Comparison of ENCODE assay signal across 27 mouse cellular contexts in genomic region chr14:46013232-46013631, GRCm38 (mm10).
"Had no signal": no experiment of that assay in that cellular context is flagged by ENCODE, and none has a peak within 500 bp of the region (broad histone marks: within the 10 kb centered on the region; RNA-seq: fewer than 3 reads in every experiment).

No protein-coding gene starts in this region.

- H3K9me3 ChIP-seq: embryonic facial prominence, embryonic 10.5 days; embryonic facial prominence, embryonic 12.5 days; embryonic facial prominence, embryonic 13.5 days; embryonic facial prominence, embryonic 15.5 days; forebrain, embryonic 10.5 days; forebrain, embryonic 12.5 days; forebrain, embryonic 13.5 days; forebrain, embryonic 15.5 days had no signal

- H3K36me3 ChIP-seq: embryonic facial prominence, embryonic 10.5 days; embryonic facial prominence, embryonic 12.5 days; embryonic facial prominence, embryonic 13.5 days; embryonic facial prominence, embryonic 15.5 days; forebrain, embryonic 10.5 days; forebrain, embryonic 12.5 days; forebrain, embryonic 15.5 days had no signal

- H3K9ac ChIP-seq: embryonic facial prominence, embryonic 12.5 days; embryonic facial prominence, embryonic 13.5 days; embryonic facial prominence, embryonic 15.5 days; forebrain, embryonic 12.5 days; forebrain, embryonic 13.5 days; forebrain, embryonic 15.5 days; forebrain, postnatal 0 days had no signal

- H3K4me1 ChIP-seq: forebrain, embryonic 13.5 days; forebrain, embryonic 15.5 days had no signal

- H3K27ac ChIP-seq: embryonic facial prominence, embryonic 10.5 days; embryonic facial prominence, embryonic 12.5 days; embryonic facial prominence, embryonic 13.5 days; embryonic facial prominence, embryonic 15.5 days; forebrain, embryonic 10.5 days; forebrain, embryonic 12.5 days; forebrain, embryonic 13.5 days; forebrain, embryonic 15.5 days; gastrocnemius, adult 2 months; heart, adult 2 months had no signal

- H3K27me3 ChIP-seq: embryonic facial prominence, embryonic 12.5 days; embryonic facial prominence, embryonic 15.5 days; forebrain, embryonic 12.5 days; forebrain, embryonic 13.5 days; forebrain, embryonic 15.5 days had no signal

- ATAC-seq: forebrain, embryonic 13.5 days; forebrain, embryonic 14.5 days; forebrain, embryonic 15.5 days; forebrain, embryonic 16.5 days; forebrain, postnatal 0 days had no signal

- DNase-seq: cerebellum, adult 9-10 months; cerebellum, adult 9-11 months; cerebellum, postnatal 10 days; cerebellum, postnatal 14 days; cerebellum, postnatal 25 days; cerebellum, postnatal 36 days; embryo, embryonic 11 days; forebrain, postnatal 0 days; gastrocnemius, adult 2 months; gastrocnemius, postnatal 10 days; gastrocnemius, postnatal 14 days; gastrocnemius, postnatal 25 days; gastrocnemius, postnatal 36 days; heart, adult 11 months; heart, adult 18-20 months; heart, adult 2 months had no signal

- H3K4me3 ChIP-seq: embryonic facial prominence, embryonic 10.5 days; embryonic facial prominence, embryonic 12.5 days; embryonic facial prominence, embryonic 13.5 days; embryonic facial prominence, embryonic 15.5 days; erythroblast, embryonic 14.5 days; forebrain, embryonic 10.5 days; forebrain, embryonic 12.5 days; forebrain, embryonic 13.5 days; forebrain, embryonic 15.5 days; gastrocnemius, adult 2 months; heart, adult 2 months had no signal

- H3K4me2 ChIP-seq: embryonic facial prominence, embryonic 12.5 days; embryonic facial prominence, embryonic 13.5 days; embryonic facial prominence, embryonic 15.5 days; forebrain, embryonic 12.5 days; forebrain, embryonic 13.5 days; forebrain, embryonic 15.5 days had no signal
